Mouse (Mus musculus): Measurements from ENCODE around the gene Ctnnd2. TPM values are rescaled to one million over a fixed set of nuclear protein-coding genes. Genes with fewer than 3 reads are reported as not detected.

Ctnnd2 gene
- polyA plus RNA-seq, 1 experiment from 2014 or later, result 1.0 TPM

GRCm38 (mm10) chr15:30590865-30591264 is 418.5 kb downstream of the Ctnnd2 start:
- TF ChIP-seq CTCF (IDR thresholded peaks at IDR 0.05; ENCODE audit: low read depth), result no peak
- Histone ChIP-seq H3K9ac (ENCODE audit: low read depth, low read length) (no peak overlapping the region), H3K9me3 (ENCODE audit: control insufficient read depth) (no peaks in the 10 kb centered on the region), H3K4me3 (ENCODE audit: low read depth, low read length) (no peak overlapping the region), H3K27ac (ENCODE audit: low read depth, low read length) (no peak overlapping the region), H3K27me3 (replicated peaks; ENCODE audit: control insufficient read depth, insufficient read depth, low read length) (no peaks in the 10 kb centered on the region), H3K36me3 (ENCODE audit: control insufficient read depth, insufficient read depth) (no peaks in the 10 kb centered on the region), H3K4me2 (replicated peaks; ENCODE audit: low read depth) (no peak overlapping the region), H3K4me1 (replicated peaks; ENCODE audit: control insufficient read depth, insufficient read depth, low read length) (no peaks in the 10 kb centered on the region)
- no peak for ATAC-seq
- 91% methylated on average over 6 of the region's 6 CpGs for WGBS

DNA sequence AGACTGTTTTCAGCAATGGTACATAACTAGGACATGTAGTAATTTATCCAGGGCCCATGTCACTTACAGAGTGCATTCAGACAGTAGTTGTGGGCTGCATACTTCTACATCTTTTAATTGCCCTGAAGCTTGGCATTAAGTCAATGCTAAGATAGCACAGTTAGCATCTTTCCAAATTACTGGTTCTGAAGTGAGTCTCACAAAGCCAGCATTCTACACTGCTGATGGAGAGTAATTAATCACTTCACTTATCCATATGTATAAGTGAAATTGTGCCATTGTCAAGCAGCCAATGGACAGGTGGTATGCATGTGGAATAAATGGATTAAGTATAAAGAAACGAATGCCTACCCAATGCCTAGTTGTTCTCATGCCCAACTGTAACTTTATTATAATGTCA is 423.1 kb downstream of the Ctnnd2 start:
- TF ChIP-seq CTCF (IDR thresholded peaks at IDR 0.05; ENCODE audit: low read depth), result no peak
- H3K36me3 ChIP-seq (ENCODE audit: control insufficient read depth, insufficient read depth), result no peaks in the 10 kb centered on the region
- no peaks in the 10 kb centered on the region for H3K4me1 ChIP-seq (replicated peaks; ENCODE audit: control insufficient read depth, insufficient read depth, low read length)
- no peaks in the 10 kb centered on the region for H3K27me3 ChIP-seq (replicated peaks; ENCODE audit: control insufficient read depth, insufficient read depth, low read length)
- H3K4me2 ChIP-seq (replicated peaks; ENCODE audit: low read depth), result no peak overlapping the region
- no peak overlapping the region for H3K9ac ChIP-seq (ENCODE audit: low read depth, low read length)
- H3K4me3 ChIP-seq (ENCODE audit: low read depth, low read length), result no peak overlapping the region
- no peak overlapping the region for H3K27ac ChIP-seq (ENCODE audit: low read depth, low read length)
- ATAC-seq, result no peak
- 68% methylated on average over 1 of the region's 1 CpGs for WGBS
- no peaks in the 10 kb centered on the region for H3K9me3 ChIP-seq (ENCODE audit: control insufficient read depth)

- no peak overlapping the region for H3K4me2 ChIP-seq (replicated peaks; ENCODE audit: low read depth)
- H3K4me1 ChIP-seq (replicated peaks; ENCODE audit: control insufficient read depth, insufficient read depth, low read length), result no peaks in the 10 kb centered on the region
- TF ChIP-seq CTCF (IDR thresholded peaks at IDR 0.05; ENCODE audit: low read depth), result no peak
- whole genome bisulfite sequencing, result 74% methylated on average over 7 of the region's 7 CpGs
- H3K9ac ChIP-seq (ENCODE audit: low read depth, low read length), result no peak overlapping the region
- no peaks in the 10 kb centered on the region for H3K9me3 ChIP-seq (ENCODE audit: control insufficient read depth)
- no peaks in the 10 kb centered on the region for H3K27me3 ChIP-seq (replicated peaks; ENCODE audit: control insufficient read depth, insufficient read depth, low read length)
- H3K4me3 ChIP-seq (ENCODE audit: low read depth, low read length), result no peak overlapping the region
- ATAC-seq, result no peak
- no peaks in the 10 kb centered on the region for H3K36me3 ChIP-seq (ENCODE audit: control insufficient read depth, insufficient read depth)
- no peak overlapping the region for H3K27ac ChIP-seq (ENCODE audit: low read depth, low read length)
These were observed 438.2 kb downstream of the Ctnnd2 start for GRCm38 (mm10) chr15:30610613-30611012.

DNA sequence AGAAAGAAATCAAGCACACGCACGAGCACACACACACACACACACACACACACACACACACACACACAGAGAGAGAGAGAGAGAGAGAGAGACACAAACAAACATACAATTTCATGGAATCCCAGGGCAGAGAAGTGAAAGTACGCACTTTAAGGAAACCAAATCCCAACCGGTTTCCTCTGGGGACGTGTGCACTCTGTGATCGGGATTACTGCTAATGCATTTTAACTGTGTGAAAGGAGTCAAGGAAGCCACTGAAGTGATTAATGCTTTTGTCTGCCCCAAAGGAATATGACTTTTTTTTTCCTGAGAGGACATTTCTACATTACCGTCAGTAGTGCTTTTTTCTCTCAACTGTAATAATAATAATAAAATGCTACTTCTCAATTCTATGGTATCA is 443.1 kb downstream of the Ctnnd2 start:
- WGBS, result 71% methylated on average over 7 of the region's 7 CpGs
- no peak overlapping the region for H3K9ac ChIP-seq (ENCODE audit: low read depth, low read length)
- H3K4me2 ChIP-seq (replicated peaks; ENCODE audit: low read depth), result no peak overlapping the region
- no peak overlapping the region for H3K27ac ChIP-seq (ENCODE audit: low read depth, low read length)
- no peaks in the 10 kb centered on the region for H3K36me3 ChIP-seq (ENCODE audit: control insufficient read depth, insufficient read depth)
- no peak overlapping the region for H3K4me3 ChIP-seq (ENCODE audit: low read depth, low read length)
- TF ChIP-seq CTCF (IDR thresholded peaks at IDR 0.05; ENCODE audit: low read depth), result no peak
- no peaks in the 10 kb centered on the region for H3K4me1 ChIP-seq (replicated peaks; ENCODE audit: control insufficient read depth, insufficient read depth, low read length)
- no peaks in the 10 kb centered on the region for H3K9me3 ChIP-seq (ENCODE audit: control insufficient read depth)
- H3K27me3 ChIP-seq (replicated peaks; ENCODE audit: control insufficient read depth, insufficient read depth, low read length), result no peaks in the 10 kb centered on the region
- ATAC-seq, result no peak

DNA sequence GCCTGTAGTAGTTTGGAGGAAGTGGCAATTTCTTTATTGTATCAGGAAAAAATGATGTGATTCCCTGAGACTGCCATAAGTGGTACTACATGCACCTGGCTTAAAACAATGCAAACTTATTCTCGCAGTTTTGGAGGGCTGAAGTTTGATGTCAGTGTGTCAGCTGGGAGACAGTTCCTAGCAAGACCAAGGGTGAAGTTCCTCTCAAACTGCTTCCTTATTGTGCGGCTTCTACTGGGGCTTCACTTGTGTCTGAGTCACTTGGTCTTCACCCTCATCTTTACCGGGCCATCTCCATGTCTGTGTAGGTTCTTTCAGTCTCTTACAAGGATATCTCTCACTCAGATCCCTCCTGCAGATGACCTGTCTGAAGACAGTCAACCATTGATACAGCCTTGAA is 444.5 kb downstream of the Ctnnd2 start:
- WGBS, result 90% methylated on average over 3 of the region's 3 CpGs
- Histone ChIP-seq H3K9me3 (ENCODE audit: control insufficient read depth) (no peaks in the 10 kb centered on the region), H3K4me1 (replicated peaks; ENCODE audit: control insufficient read depth, insufficient read depth, low read length) (no peaks in the 10 kb centered on the region), H3K4me3 (ENCODE audit: low read depth, low read length) (no peak overlapping the region), H3K36me3 (ENCODE audit: control insufficient read depth, insufficient read depth) (no peaks in the 10 kb centered on the region), H3K4me2 (replicated peaks; ENCODE audit: low read depth) (no peak overlapping the region), H3K9ac (ENCODE audit: low read depth, low read length) (no peak overlapping the region), H3K27ac (ENCODE audit: low read depth, low read length) (no peak overlapping the region), H3K27me3 (replicated peaks; ENCODE audit: control insufficient read depth, insufficient read depth, low read length) (no peaks in the 10 kb centered on the region)
- ATAC-seq, result no peak
- TF ChIP-seq CTCF (IDR thresholded peaks at IDR 0.05; ENCODE audit: low read depth), result no peak

GRCm38 (mm10) chr15:30617932-30618331 is 445.5 kb downstream of the Ctnnd2 start:
- WGBS, result 73% methylated on average over 2 of the region's 2 CpGs
- H3K27me3 ChIP-seq (replicated peaks; ENCODE audit: control insufficient read depth, insufficient read depth, low read length), result no peaks in the 10 kb centered on the region
- H3K4me2 ChIP-seq (replicated peaks; ENCODE audit: low read depth), result no peak overlapping the region
- no peak overlapping the region for H3K9ac ChIP-seq (ENCODE audit: low read depth, low read length)
- no peak for ATAC-seq
- H3K4me3 ChIP-seq (ENCODE audit: low read depth, low read length), result no peak overlapping the region
- no peak overlapping the region for H3K27ac ChIP-seq (ENCODE audit: low read depth, low read length)
- no peaks in the 10 kb centered on the region for H3K36me3 ChIP-seq (ENCODE audit: control insufficient read depth, insufficient read depth)
- no peaks in the 10 kb centered on the region for H3K4me1 ChIP-seq (replicated peaks; ENCODE audit: control insufficient read depth, insufficient read depth, low read length)
- TF ChIP-seq CTCF (IDR thresholded peaks at IDR 0.05; ENCODE audit: low read depth), result no peak
- H3K9me3 ChIP-seq (ENCODE audit: control insufficient read depth), result no peaks in the 10 kb centered on the region

DNA sequence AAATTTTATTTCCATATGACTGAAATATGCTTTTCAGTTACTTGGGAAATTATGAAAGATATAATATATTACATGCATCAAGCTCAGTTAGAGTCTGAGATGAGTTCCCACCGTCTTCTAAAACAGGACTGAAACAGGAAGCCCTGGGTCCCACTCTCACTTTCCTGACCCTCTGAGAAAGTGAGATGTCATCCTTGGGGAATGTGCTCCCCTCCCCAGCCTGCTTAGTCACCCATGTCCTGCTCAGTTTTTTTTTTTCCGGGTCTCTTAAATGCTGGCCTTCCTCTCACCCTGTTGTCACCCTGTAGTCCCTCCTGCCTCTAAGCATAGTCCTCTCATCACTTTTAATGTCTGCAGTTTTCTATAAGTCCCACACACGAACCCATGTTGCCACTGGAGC is 456.1 kb downstream of the Ctnnd2 start:
- Histone ChIP-seq H3K27ac (ENCODE audit: low read depth, low read length) (no peak overlapping the region), H3K9me3 (ENCODE audit: control insufficient read depth) (no peaks in the 10 kb centered on the region), H3K36me3 (ENCODE audit: control insufficient read depth, insufficient read depth) (no peaks in the 10 kb centered on the region), H3K4me3 (ENCODE audit: low read depth, low read length) (no peak overlapping the region), H3K4me2 (replicated peaks; ENCODE audit: low read depth) (no peak overlapping the region), H3K4me1 (replicated peaks; ENCODE audit: control insufficient read depth, insufficient read depth, low read length) (no peaks in the 10 kb centered on the region), H3K27me3 (replicated peaks; ENCODE audit: control insufficient read depth, insufficient read depth, low read length) (no peaks in the 10 kb centered on the region), H3K9ac (ENCODE audit: low read depth, low read length) (no peak overlapping the region)
- TF ChIP-seq CTCF (IDR thresholded peaks at IDR 0.05; ENCODE audit: low read depth), result no peak
- WGBS, result 38% methylated on average over 3 of the region's 3 CpGs
- ATAC-seq, result no peak

Measured in intestine, postnatal 0 days (tissue).